Mouse (Mus musculus) cortical plate, adult 2 months (tissue): ENCODE measurements around the gene Hmg20b. TPM values are rescaled to one million over a fixed set of nuclear protein-coding genes. Genes with fewer than 3 reads are reported as not detected.

ENCODE experiments used
- H3K27ac ChIP-seq: fragments of 200-500 bp; 2 replicates; pipeline ENCODE4 v1.5.1; 2012; ENCODE audit warnings: low read length, control low read depth, inconsistent platforms; ENCODE audit not compliant: insufficient read depth
- H3K4me1 ChIP-seq: fragments of 200-500 bp; 2 replicates; pipeline ENCODE4 v1.6.1; 2011; ENCODE audit warnings: low read length; ENCODE audit not compliant: control insufficient read depth, insufficient read depth
- H3K4me3 ChIP-seq: fragments of 200-500 bp; 2 replicates; pipeline ENCODE4 v1.5.1; 2011; ENCODE audit warnings: mild to moderate bottlenecking, low read length, control low read depth; ENCODE audit not compliant: insufficient read depth
- CTCF ChIP-seq: fragments of 200-500 bp; IDR thresholded peaks from 2 replicates; pipeline ENCODE4 v1.5.1; 2011; ENCODE audit warnings: mild to moderate bottlenecking, control low read depth, low read length; ENCODE audit not compliant: insufficient read depth; ENCODE audit errors: extremely low read depth
- POLR2A ChIP-seq: fragments of 200-500 bp; IDR thresholded peaks from 2 replicates; pipeline ENCODE4 v1.6.1; 2011; ENCODE audit warnings: mild to moderate bottlenecking, low read length, control low read depth; ENCODE audit not compliant: insufficient read depth; ENCODE audit errors: extremely low read depth
- polyA plus RNA-seq: library from polyadenylated mRNA; depleted of rRNA; stranded (reverse); fragments of >200 nt; gene quantifications from 2 replicates; pipeline ENCODE4 v1.2.3, GENCODE M21; 2012

The Hmg20b gene
- polyA plus RNA-seq, 1 experiment = 34.4 TPM

DNA sequence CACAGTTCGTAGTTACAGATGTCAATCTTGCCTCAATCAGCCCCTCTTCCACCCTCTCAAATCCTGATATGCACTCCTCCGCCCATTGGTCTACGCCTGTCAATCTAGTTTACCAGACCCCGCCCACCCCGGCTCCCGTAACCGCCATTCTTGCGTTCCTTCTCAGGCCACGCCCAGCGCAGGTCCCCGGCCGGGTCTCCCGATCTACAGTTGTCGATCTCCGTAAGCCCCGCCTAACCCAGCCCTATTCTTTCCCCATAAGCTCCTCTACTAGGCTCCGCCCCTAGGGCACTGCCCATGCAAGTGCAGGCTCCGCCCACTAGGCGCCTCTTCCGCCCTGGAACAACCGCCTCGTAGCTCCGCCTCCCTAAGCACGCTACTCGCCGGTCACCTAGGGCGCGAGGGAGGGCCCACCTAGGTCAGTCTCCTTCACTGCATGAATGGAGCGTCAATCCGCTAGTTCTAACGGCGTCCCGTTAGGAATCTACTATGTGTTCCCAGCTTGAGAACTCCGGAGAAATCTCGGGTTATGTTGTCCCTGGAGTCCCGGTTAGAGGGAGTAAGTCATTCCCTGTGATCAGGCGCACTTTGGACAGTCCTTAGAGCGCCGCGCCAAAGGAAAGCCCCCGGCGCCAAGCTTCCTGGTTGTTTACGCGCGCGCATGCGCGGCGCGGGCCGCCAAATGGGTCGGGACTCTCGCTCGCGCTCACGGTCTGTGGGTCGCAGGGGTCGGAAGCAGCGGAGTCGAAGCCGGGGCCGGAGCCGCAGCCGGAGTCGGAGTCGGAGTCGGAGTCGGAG lies 29.5 kb downstream of the Hmg20b start, which contains the start of gene Cactin:
Gene Cactin (plus strand): TSS at position 554 of the 798 bp plus-strand sequence.
- Histone ChIP-seq H3K4me3 (peak within 1 kb of the TSS; percentile 32), H3K27ac (peak within 1 kb of the TSS; percentile 89), H3K4me1 (no peaks in the 10 kb centered on the region)
- TF ChIP-seq POLR2A = peak; percentile 39; the same call in 1 of the 2 replicates
- no peak for TF ChIP-seq CTCF

DNA sequence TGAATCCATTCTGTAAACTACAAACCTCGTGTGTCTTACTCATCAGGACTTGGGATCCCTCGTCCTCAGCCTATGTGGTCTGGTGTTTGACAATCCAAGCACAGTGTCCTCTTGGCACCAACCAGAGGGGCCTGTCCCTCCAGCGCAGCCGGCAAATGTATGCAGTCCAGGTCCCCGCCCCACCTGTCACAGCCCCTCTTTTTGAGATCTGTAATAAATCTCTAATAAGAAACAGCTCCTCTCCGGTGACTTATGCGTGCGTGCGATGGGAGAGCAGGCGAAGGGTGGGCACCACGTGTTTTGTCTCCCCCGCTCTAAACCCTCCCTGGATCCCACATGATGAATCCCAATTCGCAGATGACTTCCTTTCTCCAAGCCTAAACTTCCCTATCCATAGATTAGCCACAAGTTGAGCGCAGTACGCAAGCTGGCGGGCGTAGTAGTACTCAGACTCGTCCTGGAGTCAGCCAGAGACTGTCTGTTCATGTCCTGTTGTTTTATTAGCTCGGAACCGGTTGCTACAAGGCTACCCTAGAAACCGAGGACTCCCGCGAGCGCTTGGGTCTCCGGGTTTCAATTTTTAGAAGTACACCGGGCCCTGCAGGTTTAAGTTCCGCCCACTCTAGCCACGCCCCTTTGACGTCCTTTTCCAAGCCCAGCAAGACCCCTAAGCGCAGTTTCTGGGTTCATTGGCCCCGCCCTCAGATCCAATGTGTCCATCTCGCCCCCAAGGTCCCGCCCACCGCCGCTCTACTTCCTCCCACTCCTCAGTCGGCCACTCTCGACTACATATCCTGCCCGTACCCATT lies 30.3 kb downstream of the Hmg20b start:
- H3K4me1 ChIP-seq = no peaks in the 10 kb centered on the region
- peak overlapping the region; percentile 59 for H3K27ac ChIP-seq
- H3K4me3 ChIP-seq = peak overlapping the region; percentile 32
- TF ChIP-seq POLR2A (0 out of 2 replicates have a peak, but pooled peaks have one; percentile 3), CTCF (no peak)

DNA sequence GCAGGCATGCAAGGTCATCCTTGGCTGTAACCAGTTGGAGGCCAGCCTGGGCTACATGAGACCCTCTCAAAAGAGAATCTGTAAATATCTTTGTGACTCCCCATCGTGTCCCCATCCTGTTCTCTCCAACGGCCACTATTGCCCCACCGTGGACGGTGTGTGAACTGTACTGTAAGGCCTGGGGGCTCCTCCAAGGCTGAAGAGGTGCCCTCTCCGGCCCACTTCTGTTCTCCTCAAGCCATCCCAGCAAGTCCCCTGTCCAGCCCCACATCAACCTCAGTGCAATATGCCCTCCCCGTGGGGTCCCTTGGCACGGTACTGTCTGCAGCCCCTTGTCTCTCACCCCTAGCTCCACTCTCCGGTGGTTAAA lies 31.0 kb downstream of the Hmg20b start:
- no peak overlapping the region; the same call in 1 of the 2 replicates for H3K4me3 ChIP-seq
- peak overlapping the region; percentile 5; the same call in 1 of the 2 replicates for H3K27ac ChIP-seq
- no peaks in the 10 kb centered on the region for H3K4me1 ChIP-seq
- TF ChIP-seq POLR2A (no peak), CTCF (peak; percentile 11; the same call in 1 of the 2 replicates)

DNA sequence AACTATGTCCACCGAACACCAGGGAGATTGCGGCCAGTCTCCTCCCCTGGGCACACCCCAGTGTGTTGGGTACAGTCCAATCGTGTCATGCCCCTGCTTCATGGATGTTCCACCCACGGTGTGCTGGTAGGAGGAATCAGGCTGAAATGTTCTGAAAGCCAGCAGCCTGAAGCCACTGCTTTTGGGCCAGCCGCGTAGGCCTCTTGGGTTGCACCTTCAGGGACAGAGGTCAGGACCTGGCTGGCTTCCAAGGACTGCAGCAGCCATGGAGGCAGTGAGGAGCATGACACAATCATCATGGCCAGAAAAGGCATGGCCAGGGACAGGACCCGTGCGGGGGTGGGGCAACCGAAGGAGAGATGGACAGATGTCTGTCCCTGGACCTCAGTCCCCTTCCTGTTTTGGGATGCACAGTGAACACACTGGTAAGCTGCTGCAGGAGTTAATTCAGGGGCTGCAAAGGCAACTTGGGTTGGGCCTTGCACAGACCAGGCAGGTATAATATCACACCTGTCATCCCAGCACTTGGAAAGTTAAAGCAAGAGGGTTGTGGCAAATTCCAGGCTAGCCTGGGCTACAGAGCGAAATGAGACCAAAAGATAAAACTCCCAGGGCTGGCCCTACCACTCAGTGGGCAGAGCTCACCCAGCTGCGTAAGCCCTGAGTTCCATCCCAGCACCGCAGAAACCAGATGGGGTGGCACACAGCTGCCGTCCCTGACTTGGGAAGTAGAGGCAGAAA lies 31.5 kb downstream of the Hmg20b start:
- Histone ChIP-seq H3K4me1 (no peaks in the 10 kb centered on the region), H3K27ac (no peak overlapping the region), H3K4me3 (no peak overlapping the region)
- no peak for TF ChIP-seq CTCF
- no peak for TF ChIP-seq POLR2A

DNA sequence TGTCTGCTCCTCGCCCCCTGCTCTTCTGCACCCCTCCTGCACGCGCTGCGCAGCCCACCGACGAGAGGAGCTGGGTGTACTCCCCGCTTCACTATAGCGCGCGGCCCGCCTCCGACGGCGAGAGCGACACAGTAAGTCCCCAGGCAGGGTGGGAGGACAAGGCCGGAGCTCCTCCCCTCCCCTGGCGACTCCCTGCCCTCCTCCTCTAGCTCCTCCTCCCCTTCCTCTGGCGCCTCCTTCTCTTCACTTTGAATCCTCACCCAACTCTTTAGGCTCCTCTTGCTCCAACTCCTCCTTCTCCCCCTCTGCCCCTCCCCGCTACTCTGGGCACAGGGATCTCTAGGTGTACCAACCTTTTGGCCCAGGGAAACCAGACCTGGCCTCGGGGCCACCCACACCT lies 33.0 kb downstream of the Hmg20b start:
- Histone ChIP-seq H3K4me1 (no peaks in the 10 kb centered on the region), H3K27ac (no peak overlapping the region), H3K4me3 (no peak overlapping the region)
- TF ChIP-seq POLR2A (no peak), CTCF (no peak)

DNA sequence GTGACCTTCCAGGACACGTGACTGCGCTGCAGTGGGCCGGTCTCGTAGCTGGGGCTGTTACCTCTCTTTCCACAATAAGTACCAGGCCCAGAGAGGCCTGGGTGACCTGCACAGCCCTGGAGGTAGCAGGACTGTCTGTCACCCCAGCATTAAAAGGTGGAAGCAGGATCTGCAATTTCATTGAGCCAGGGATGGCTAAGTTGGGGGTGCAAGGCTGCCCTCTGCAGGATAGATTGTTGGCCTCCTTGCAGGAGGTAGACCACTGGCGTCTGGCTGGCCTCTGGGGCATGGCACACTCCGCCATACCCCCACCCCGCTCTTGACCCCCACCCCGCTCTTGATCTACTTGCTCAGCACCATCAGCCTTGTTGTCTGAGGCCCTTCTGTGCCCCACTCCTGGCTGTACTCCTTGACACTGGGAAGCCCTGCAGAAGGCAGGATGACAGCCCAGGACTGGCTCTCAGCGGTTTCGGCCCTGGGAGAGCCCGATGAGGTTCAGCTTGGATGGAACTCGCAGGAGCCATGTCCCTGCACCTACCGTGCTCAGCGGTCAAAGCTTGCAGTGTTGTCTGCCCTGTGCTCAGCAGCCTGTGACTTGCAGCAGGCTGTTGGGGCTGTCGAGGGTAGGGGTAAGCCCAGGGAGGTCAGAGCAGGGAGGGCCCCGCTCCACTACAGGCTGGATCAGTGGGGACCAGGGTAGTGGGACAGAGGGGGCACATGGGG lies 33.8 kb downstream of the Hmg20b start:
- H3K27ac ChIP-seq = no peak overlapping the region
- H3K4me3 ChIP-seq = no peak overlapping the region
- TF ChIP-seq POLR2A (no peak), CTCF (peak; percentile 58)
- no peaks in the 10 kb centered on the region for H3K4me1 ChIP-seq

DNA sequence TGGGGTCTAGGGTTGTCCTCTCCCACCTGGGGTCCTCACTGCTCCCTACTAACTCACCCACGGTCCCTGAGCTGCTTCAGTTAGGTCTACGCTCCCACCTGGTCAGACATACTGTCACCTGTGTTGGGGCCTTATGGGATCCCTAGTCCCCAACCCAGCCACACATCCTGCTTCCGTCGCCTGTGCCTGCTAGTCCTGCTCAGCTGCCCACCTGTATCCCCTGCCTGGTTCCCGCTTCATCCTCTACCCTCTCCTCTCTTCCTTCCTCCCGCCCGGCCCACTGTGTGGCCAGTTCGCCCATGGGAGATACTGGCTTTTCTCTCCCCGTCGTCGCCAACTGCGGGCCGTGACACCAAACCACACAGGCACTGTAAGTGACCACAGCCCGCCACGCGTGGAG lies 34.7 kb downstream of the Hmg20b start:
- Histone ChIP-seq H3K27ac (no peak overlapping the region), H3K4me1 (no peaks in the 10 kb centered on the region), H3K4me3 (no peak overlapping the region)
- TF ChIP-seq POLR2A = no peak
- TF ChIP-seq CTCF = no peak

DNA sequence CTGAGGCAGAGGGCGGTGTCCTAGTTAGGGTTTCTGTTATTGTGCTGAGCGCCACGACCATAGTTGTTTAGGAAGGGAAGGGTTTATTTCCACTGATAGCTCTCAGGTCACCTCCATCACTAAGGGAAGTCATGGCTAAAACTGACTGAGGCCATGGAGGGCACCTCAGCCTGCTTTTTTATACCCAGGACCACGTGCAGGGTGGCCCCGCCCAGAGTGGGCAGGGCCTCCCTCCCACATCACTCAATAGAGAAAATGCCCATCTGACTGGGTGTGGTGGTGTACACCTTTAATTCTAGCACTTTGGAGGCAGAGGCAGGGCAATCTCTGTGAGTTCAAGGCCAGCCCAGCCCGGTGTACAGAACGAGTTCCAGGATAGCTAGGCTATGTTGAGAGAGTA lies 36.1 kb downstream of the Hmg20b start:
- Histone ChIP-seq H3K4me3 (no peak overlapping the region), H3K4me1 (no peaks in the 10 kb centered on the region), H3K27ac (no peak overlapping the region)
- TF ChIP-seq POLR2A (no peak), CTCF (no peak)

DNA sequence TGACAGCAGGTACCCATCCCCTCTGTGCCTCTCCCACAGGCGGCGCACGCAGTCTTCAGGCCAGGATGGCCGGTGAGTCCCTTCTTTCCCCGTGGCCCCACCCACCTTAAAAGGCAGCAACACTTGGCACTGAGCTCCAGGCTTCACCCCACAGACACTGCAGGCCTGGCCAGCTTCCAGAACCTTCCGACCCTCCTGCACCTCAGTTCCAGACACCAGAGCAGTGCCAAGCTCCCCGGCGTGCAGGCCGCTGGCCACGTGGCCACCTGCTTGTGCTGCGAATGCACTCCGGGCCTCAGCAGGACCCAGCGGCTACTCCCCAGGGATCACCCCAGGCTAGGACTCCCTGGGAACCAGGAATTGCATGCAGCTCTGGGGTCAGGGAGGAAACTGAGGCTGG lies 36.7 kb downstream of the Hmg20b start:
- H3K27ac ChIP-seq = no peak overlapping the region
- no peak overlapping the region for H3K4me3 ChIP-seq
- no peaks in the 10 kb centered on the region for H3K4me1 ChIP-seq
- no peak for TF ChIP-seq POLR2A
- TF ChIP-seq CTCF = no peak

DNA sequence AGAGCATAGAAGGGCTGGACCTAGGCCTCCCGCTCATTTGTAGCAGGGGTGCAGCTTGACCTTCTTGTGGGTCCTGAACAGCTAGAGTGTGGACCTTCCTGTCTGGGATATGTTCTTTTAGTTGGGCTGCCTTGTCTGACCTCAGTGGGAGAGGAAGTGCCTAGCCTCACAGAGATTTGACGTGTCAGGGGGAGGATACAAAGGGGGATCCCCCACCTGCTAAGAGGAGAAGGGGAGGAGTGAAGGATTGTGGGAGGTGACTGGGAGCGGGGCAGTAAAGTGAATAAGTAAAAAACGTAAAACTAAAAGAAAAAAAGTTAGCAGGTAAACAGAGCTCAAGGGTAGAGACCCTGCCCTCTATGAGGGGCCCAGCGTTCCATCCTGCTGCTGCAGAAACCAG lies 40.7 kb downstream of the Hmg20b start:
- no peak overlapping the region for H3K27ac ChIP-seq
- TF ChIP-seq CTCF = no peak
- no peak for TF ChIP-seq POLR2A
- H3K4me3 ChIP-seq = no peak overlapping the region
- H3K4me1 ChIP-seq = peaks cover 4% of the 10 kb centered on the region
